Mouse (Mus musculus) E14TG2a.4 (cell line): ENCODE data around the gene A530016L24Rik.

Experiments
- H3K27me3 ChIP-seq: 2 replicates; pipeline ENCODE4 v1.6.1; 2014; ENCODE audit warnings: low read length, control low read depth; ENCODE audit not compliant: insufficient read depth
- H3K36me3 ChIP-seq: 2 replicates; pipeline ENCODE4 v1.6.1; 2014; ENCODE audit warnings: low read length, control low read depth; ENCODE audit not compliant: insufficient read depth
- H3K4me1 ChIP-seq: replicated peaks from 2 replicates; pipeline ENCODE4 v1.6.1; 2014; ENCODE audit warnings: low read depth, low read length, control low read depth
- H3K4me3 ChIP-seq: replicated peaks from 2 replicates; pipeline ENCODE4 v1.5.1; 2014; ENCODE audit warnings: mild to moderate bottlenecking, low read length
- H3K9me3 ChIP-seq: 2 replicates; pipeline ENCODE4 v1.6.1; 2014; ENCODE audit warnings: low read length, control low read depth
- CTCF ChIP-seq: conservative IDR thresholded peaks from 2 replicates; pipeline ENCODE4 v1.5.1; 2014; ENCODE audit warnings: low read length
- NANOG ChIP-seq: IDR thresholded peaks from 2 replicates; pipeline ENCODE4 v1.6.1; 2014; ENCODE audit warnings: borderline replicate concordance, low read length, mixed read lengths
- POU5F1 ChIP-seq: IDR thresholded peaks from 2 replicates; pipeline ENCODE4 v1.6.1; 2014; ENCODE audit warnings: low read length, borderline replicate concordance

A530016L24Rik gene

GRCm38 (mm10) chr12:112473777-112474176 is 15.5 kb upstream of the A530016L24Rik start:
- H3K4me3 ChIP-seq = no peak overlapping the region

GRCm38 (mm10) chr12:112489535-112489934 is 287 bp downstream of the A530016L24Rik start:
- H3K4me3 ChIP-seq = no peak overlapping the region
- no peaks in the 10 kb centered on the region for H3K4me1 ChIP-seq
- H3K27me3 ChIP-seq = peaks cover 9% of the 10 kb centered on the region
- no peaks in the 10 kb centered on the region for H3K9me3 ChIP-seq
- TF ChIP-seq NANOG (no peak), CTCF (no peak), POU5F1 (no peak)
- no peaks in the 10 kb centered on the region for H3K36me3 ChIP-seq

More at GRCm38 (mm10) chr12:112473777-112474176, 15.5 kb upstream of the A530016L24Rik start:
- TF ChIP-seq CTCF (peak; percentile 68), POU5F1 (no peak)
- H3K9me3 ChIP-seq = no peaks in the 10 kb centered on the region
- H3K27me3 ChIP-seq = peaks cover 47% of the 10 kb centered on the region
- H3K4me1 ChIP-seq = peaks cover 4% of the 10 kb centered on the region; the same call in 1 of the 2 replicates
- H3K36me3 ChIP-seq = no peaks in the 10 kb centered on the region

- no peaks in the 10 kb centered on the region for H3K36me3 ChIP-seq
- H3K9me3 ChIP-seq = no peaks in the 10 kb centered on the region
- no peak for TF ChIP-seq NANOG
- no peak for TF ChIP-seq POU5F1
- no peak for TF ChIP-seq CTCF
- H3K4me1 ChIP-seq = no peaks in the 10 kb centered on the region
- peaks cover 17% of the 10 kb centered on the region for H3K27me3 ChIP-seq
- no peak overlapping the region for H3K4me3 ChIP-seq
Measured at GRCm38 (mm10) chr12:112490444-112490939, 1.2 kb downstream of the A530016L24Rik start.

DNA sequence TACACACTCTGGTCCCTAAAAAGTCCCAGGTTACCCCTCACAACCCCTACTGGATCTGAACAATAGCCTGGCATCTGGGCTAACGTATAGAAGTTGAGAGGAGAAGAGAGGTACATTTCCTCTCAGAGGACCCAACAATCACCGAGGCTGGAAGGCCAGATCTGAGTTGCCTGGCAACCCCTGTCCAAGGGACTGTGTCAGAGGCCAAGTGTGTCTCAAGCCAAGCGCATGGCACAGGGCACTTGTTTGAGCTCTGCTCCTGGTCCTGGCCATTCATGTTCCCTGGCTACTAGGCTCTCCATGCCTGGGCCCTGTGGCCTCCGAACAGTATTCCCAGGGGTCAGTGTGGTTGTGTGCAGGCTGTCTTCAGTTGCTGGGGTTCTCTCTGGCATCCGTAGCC is 6.9 kb downstream of the A530016L24Rik start:
- no peak overlapping the region for H3K4me3 ChIP-seq
- H3K9me3 ChIP-seq = no peaks in the 10 kb centered on the region
- H3K4me1 ChIP-seq = peaks cover 5% of the 10 kb centered on the region
- H3K27me3 ChIP-seq = peaks cover 48% of the 10 kb centered on the region
- TF ChIP-seq NANOG (no peak), CTCF (no peak), POU5F1 (no peak)
- H3K36me3 ChIP-seq = no peaks in the 10 kb centered on the region

DNA sequence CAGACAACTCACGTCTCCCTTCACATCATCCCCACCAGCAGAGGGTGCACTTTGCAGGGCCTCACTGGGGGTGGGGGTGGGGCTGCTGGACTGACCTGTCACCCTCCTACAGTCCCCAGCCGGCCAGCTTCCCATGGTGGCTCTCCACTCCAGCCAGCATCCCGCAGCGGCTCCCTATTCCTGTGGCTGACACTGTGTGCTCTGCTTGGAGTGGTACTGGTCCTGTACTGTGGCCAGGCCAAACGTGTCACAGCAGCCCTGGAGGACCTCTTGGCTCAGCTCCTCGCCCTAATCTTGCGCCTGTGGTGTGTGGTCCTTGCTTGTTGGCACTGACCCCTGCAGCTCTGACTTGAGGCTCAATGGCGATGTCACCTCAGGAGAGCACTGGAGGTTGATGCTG is 8.5 kb downstream of the A530016L24Rik start:
- H3K27me3 ChIP-seq = peaks cover 57% of the 10 kb centered on the region
- peaks cover 21% of the 10 kb centered on the region for H3K4me1 ChIP-seq
- H3K9me3 ChIP-seq = no peaks in the 10 kb centered on the region
- no peaks in the 10 kb centered on the region for H3K36me3 ChIP-seq
- H3K4me3 ChIP-seq = no peak overlapping the region
- TF ChIP-seq NANOG (no peak), POU5F1 (no peak), CTCF (no peak)

- H3K4me1 ChIP-seq = peaks cover 29% of the 10 kb centered on the region
- no peaks in the 10 kb centered on the region for H3K9me3 ChIP-seq
- H3K27me3 ChIP-seq = peaks cover 62% of the 10 kb centered on the region
- H3K36me3 ChIP-seq = no peaks in the 10 kb centered on the region
- TF ChIP-seq CTCF (no peak), NANOG (no peak), POU5F1 (no peak)
- H3K4me3 ChIP-seq = no peak overlapping the region
Measured at GRCm38 (mm10) chr12:112498683-112499082, 9.4 kb downstream of the A530016L24Rik start.

GRCm38 (mm10) chr12:112503003-112503771 is 13.9 kb downstream of the A530016L24Rik start:
- peaks cover 58% of the 10 kb centered on the region for H3K27me3 ChIP-seq
- H3K4me1 ChIP-seq = peaks cover 51% of the 10 kb centered on the region
- H3K9me3 ChIP-seq = no peaks in the 10 kb centered on the region
- H3K36me3 ChIP-seq = no peaks in the 10 kb centered on the region
- H3K4me3 ChIP-seq = peak overlapping the region; percentile 49; the same call in 1 of the 2 replicates
- TF ChIP-seq NANOG = no peak
- no peak for TF ChIP-seq POU5F1
- TF ChIP-seq CTCF = no peak

- no peak overlapping the region for H3K4me3 ChIP-seq
- no peaks in the 10 kb centered on the region for H3K36me3 ChIP-seq
- H3K27me3 ChIP-seq = peaks cover 64% of the 10 kb centered on the region
- TF ChIP-seq CTCF = no peak
- no peak for TF ChIP-seq NANOG
- TF ChIP-seq POU5F1 = no peak
- H3K4me1 ChIP-seq = peaks cover 54% of the 10 kb centered on the region
- H3K9me3 ChIP-seq = no peaks in the 10 kb centered on the region
Measured at GRCm38 (mm10) chr12:112506267-112506666, 17.0 kb downstream of the A530016L24Rik start.
